Mouse (Mus musculus) neural tube, embryonic 11.5 days (tissue): ENCODE measurements around the gene Gm17409. TPM values are rescaled to one million over a fixed set of nuclear protein-coding genes. Genes with fewer than 3 reads are reported as not detected.

Source experiments
- ATAC-seq: fragments of 200-750 bp; cut with Nextera tagmentation; 2 replicates; pipeline ENCODE4 v1.8.0; 2017; ENCODE audit warnings: moderate number of reproducible peaks, mild to moderate bottlenecking, moderate TSS enrichment, moderate library complexity; ENCODE audit not compliant: insufficient read depth, low FRiP score, low TSS enrichment
- DNase-seq: peaks from one replicate; pipeline ENCODE4 v3.0.0-alpha.2; 2015; ENCODE audit warnings: low spot score
- H3K27ac ChIP-seq: fragments of 300-500 bp; sonication (generic); 2 replicates; pipeline ENCODE4 v1.5.1; 2014; ENCODE audit warnings: low read depth, mild to moderate bottlenecking, low read length
- H3K27me3 ChIP-seq: fragments of 300-500 bp; sonication (generic); 2 replicates; pipeline ENCODE4 v1.6.1; 2014; ENCODE audit warnings: mild to moderate bottlenecking, low read length, mixed read lengths; ENCODE audit not compliant: control insufficient read depth, insufficient read depth
- H3K36me3 ChIP-seq: fragments of 300-500 bp; sonication (generic); 2 replicates; pipeline ENCODE4 v1.6.1; 2014; ENCODE audit warnings: mild to moderate bottlenecking, low read length, moderate library complexity, mixed read lengths; ENCODE audit not compliant: control insufficient read depth, insufficient read depth
- H3K4me1 ChIP-seq: fragments of 300-500 bp; sonication (generic); 2 replicates; pipeline ENCODE4 v1.6.1; 2014; ENCODE audit warnings: low read length, mixed read lengths; ENCODE audit not compliant: control insufficient read depth, insufficient read depth
- H3K4me2 ChIP-seq: fragments of 300-500 bp; sonication (generic); 2 replicates; pipeline ENCODE4 v1.6.1; 2014; ENCODE audit warnings: low read depth, mild to moderate bottlenecking, moderate library complexity
- H3K4me3 ChIP-seq: fragments of 300-500 bp; sonication (generic); 2 replicates; pipeline ENCODE4 v1.5.1; 2014; ENCODE audit warnings: low read depth, low read length
- H3K9ac ChIP-seq: fragments of 300-500 bp; sonication (generic); 2 replicates; pipeline ENCODE4 v1.6.1; 2014; ENCODE audit warnings: mild to moderate bottlenecking, low read length
- H3K9me3 ChIP-seq: fragments of 300-500 bp; sonication (generic); 2 replicates; pipeline ENCODE4 v1.6.1; 2016; ENCODE audit warnings: low read length; ENCODE audit not compliant: control insufficient read depth
- WGBS: fragments of 180-500 bp; shearing (Covaris S2); extraction: QIAGEN DNeasy Blood & Tissue Kit; methylation state at CpG from one replicate; pipeline ENCODE4 v1.1.7; 2014; 5-methylcytosine and 5-hydroxymethylcytosine counted together
- polyA plus RNA-seq: library from polyadenylated mRNA; unstranded; fragments of >200 nt; fragmentation: Nextera tagmentation; extraction: Ambion mirVana; gene quantifications from 2 replicates; pipeline ENCODE4 v1.2.1, GENCODE M21; 2014

The Gm17409 gene
- polyA plus RNA-seq, 1 experiment from 2014 or later = not detected

DNA sequence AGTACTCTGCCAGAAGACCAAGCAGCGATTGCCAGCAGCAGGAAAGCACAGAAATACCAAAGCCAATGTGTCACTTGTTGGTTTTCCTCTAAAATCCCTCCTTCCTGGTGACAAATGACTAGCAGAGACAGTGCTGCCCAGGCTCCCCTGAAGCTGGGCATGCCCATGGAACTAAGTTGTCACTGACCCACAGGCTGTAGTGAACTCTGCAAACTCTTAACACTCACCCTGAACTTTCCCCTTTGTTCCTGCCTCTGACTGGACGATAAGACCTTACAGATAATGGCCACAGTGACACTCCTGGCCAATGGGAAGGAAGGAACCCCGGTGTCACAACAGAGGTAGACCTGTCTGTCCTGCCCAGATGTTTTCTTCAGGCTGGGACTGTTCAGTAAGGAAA, 43.3 kb downstream of the Gm17409 start:
- no peak overlapping the region for H3K27ac ChIP-seq
- H3K4me2 ChIP-seq = no peak overlapping the region
- H3K9me3 ChIP-seq = no peaks in the 10 kb centered on the region
- H3K36me3 ChIP-seq = no peaks in the 10 kb centered on the region
- no peak for DNase-seq
- H3K27me3 ChIP-seq = no peaks in the 10 kb centered on the region
- H3K9ac ChIP-seq = no peak overlapping the region
- H3K4me1 ChIP-seq = 0 out of 2 replicates have a peak, but pooled peaks cover 3% of the 10 kb centered on the region
- ATAC-seq = no peak
- H3K4me3 ChIP-seq = no peak overlapping the region
- 76% methylated on average over 3 of the region's 3 CpGs for WGBS

DNA sequence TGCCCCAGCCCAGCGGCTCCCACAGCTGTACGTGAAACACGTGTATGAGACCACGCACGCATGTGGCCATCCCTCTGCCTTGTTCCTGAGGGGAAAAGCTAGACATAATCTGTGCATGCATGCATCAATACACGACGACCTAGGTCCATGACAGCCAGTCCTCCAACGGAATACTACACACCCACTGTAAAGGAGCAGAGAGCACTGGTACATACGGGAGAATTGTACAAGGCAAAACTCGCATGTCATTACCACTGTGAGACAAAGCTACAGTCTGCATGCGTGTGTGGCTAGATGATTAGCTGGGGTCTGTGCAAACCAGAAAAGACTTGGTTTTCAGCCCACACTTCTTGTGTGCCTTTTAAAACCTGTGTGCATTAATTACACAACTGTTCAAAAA, 44.6 kb downstream of the Gm17409 start:
- H3K9me3 ChIP-seq = no peaks in the 10 kb centered on the region
- H3K9ac ChIP-seq = no peak overlapping the region
- H3K4me2 ChIP-seq = no peak overlapping the region
- H3K36me3 ChIP-seq = no peaks in the 10 kb centered on the region
- no peak overlapping the region for H3K4me3 ChIP-seq
- no peak overlapping the region for H3K27ac ChIP-seq
- no peaks in the 10 kb centered on the region for H3K27me3 ChIP-seq
- 0 out of 2 replicates have a peak, but pooled peaks cover 3% of the 10 kb centered on the region for H3K4me1 ChIP-seq
- 95% methylated on average over 11 of the region's 11 CpGs for WGBS
- no peak for DNase-seq
- ATAC-seq = no peak

- Histone ChIP-seq H3K27me3 (no peaks in the 10 kb centered on the region), H3K4me1 (0 out of 2 replicates have a peak, but pooled peaks cover 3% of the 10 kb centered on the region), H3K9me3 (no peaks in the 10 kb centered on the region), H3K9ac (no peak overlapping the region), H3K4me2 (no peak overlapping the region), H3K27ac (no peak overlapping the region), H3K4me3 (no peak overlapping the region), H3K36me3 (no peaks in the 10 kb centered on the region)
- 45% methylated on average over 15 of the region's 15 CpGs for WGBS
- ATAC-seq (no peak), DNase-seq (no peak)
Measured at GRCm38 (mm10) chr2:58516000-58516399, 46.1 kb downstream of the Gm17409 start.

DNA sequence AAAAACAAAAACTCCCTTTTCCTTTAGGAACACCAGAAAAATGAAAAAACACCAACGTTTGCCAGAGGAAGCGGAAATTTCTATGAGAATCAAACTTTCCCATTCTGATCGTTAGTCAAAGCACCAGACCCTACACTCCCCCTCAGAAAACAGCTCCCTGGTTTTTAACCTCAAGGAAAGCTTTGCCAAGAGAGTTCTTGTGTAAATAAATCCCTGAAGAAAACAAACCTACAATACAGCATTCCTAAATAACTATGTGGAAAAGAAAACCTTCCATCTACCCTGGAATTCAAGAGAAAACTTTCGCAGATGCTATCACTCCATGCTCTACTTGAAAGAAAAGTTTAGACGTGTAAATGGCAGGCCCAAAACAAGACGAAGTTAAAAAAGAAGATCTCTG, 47.0 kb downstream of the Gm17409 start:
- Histone ChIP-seq H3K4me1 (0 out of 2 replicates have a peak, but pooled peaks cover 3% of the 10 kb centered on the region), H3K9ac (no peak overlapping the region), H3K27me3 (no peaks in the 10 kb centered on the region), H3K4me2 (no peak overlapping the region), H3K4me3 (no peak overlapping the region), H3K36me3 (no peaks in the 10 kb centered on the region), H3K27ac (no peak overlapping the region), H3K9me3 (no peaks in the 10 kb centered on the region)
- DNase-seq (no peak), ATAC-seq (no peak)
- 80% methylated on average over 6 of the region's 6 CpGs for WGBS

GRCm38 (mm10) chr2:58518517-58518916, 48.6 kb downstream of the Gm17409 start:
- no peak overlapping the region for H3K27ac ChIP-seq
- WGBS = 92% methylated on average over 1 of the region's 1 CpGs
- no peak for ATAC-seq

More at GRCm38 (mm10) chr2:58518517-58518916, 48.6 kb downstream of the Gm17409 start:
- no peak overlapping the region for H3K4me2 ChIP-seq
- H3K9me3 ChIP-seq = no peaks in the 10 kb centered on the region
- no peak overlapping the region for H3K4me3 ChIP-seq
- 0 out of 2 replicates have a peak, but pooled peaks cover 3% of the 10 kb centered on the region for H3K4me1 ChIP-seq
- H3K36me3 ChIP-seq = no peaks in the 10 kb centered on the region
- no peak overlapping the region for H3K9ac ChIP-seq
- DNase-seq = no peak
- H3K27me3 ChIP-seq = no peaks in the 10 kb centered on the region

Other genes starting within 250 kb of the Gm17409 start
- 0.19 and 0.53 TPM in 2 replicates for gene Acvr1c, start 112.2 kb upstream of the Gm17409 start, polyA plus RNA-seq
- gene Acvr1, start 97.0 kb downstream of the Gm17409 start, polyA plus RNA-seq = 6.6 and 7.3 TPM in 2 replicates
- 7.0 and 8.8 TPM in 2 replicates for gene Upp2, start 97.2 kb downstream of the Gm17409 start, polyA plus RNA-seq